Mouse (Mus musculus) cerebellum, adult 11 months (tissue): ENCODE measurements at regions not wholly inside any gene's neighbourhood (a gene's known extent, or its start where the extent isn't known, plus 50 kb on each side); places are given as distances from the start of the nearest gene placed in this dataset.

ENCODE experiments used
- DNase-seq: peaks from one replicate; pipeline ENCODE4 v3.0.0; 2022

DNA sequence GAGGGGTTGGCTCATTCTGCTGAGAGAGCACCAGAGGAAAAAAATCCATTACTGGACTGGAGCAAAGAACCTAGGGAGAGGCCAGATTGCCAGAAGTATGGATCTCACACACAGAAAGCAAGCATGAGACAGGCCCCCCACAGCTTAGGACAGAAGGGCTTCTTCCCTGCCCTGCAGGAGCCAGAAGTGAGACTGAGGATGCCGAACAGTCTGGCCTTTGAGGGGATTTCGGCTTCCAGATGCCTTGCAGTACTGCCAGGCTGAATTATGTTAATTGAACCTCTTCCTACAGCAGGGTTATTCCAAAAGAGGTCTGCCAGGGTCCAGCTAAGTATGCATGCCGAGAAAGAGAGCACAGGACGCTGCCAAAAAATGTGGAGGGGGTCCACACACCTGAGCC, 71.4 kb upstream of the Adgrl4 start:
- peak; percentile 70 for DNase-seq

- no peak for DNase-seq
Measured at GRCm38 (mm10) chr3:151366707-151367306, 70.9 kb upstream of the Adgrl4 start.

GRCm38 (mm10) chr3:151383326-151384019, 54.2 kb upstream of the Adgrl4 start:
- no peak for DNase-seq

GRCm38 (mm10) chr3:151384850-151385249, 52.8 kb upstream of the Adgrl4 start:
- no peak for DNase-seq

GRCm38 (mm10) chr3:151386103-151386502, 51.6 kb upstream of the Adgrl4 start:
- DNase-seq: no peak
